Mouse (Mus musculus) heart, embryonic 13.5 days (tissue): ENCODE data around the gene Il6st. TPM values are rescaled to one million over a fixed set of nuclear protein-coding genes. Genes with fewer than 3 reads are reported as not detected.

Source experiments
- ATAC-seq: fragments of 200-750 bp; cut with Nextera tagmentation; 2 replicates; pipeline ENCODE4 v1.8.0; 2017; ENCODE audit warnings: moderate TSS enrichment; ENCODE audit not compliant: insufficient number of reproducible peaks, low FRiP score, low TSS enrichment; ENCODE audit errors: extremely low read depth
- H3K27ac ChIP-seq: fragments of 300-500 bp; sonication (generic); replicated peaks from 2 replicates; pipeline ENCODE4 v1.5.1; 2015; ENCODE audit warnings: moderate library complexity, mild to moderate bottlenecking, inconsistent platforms
- H3K27me3 ChIP-seq: fragments of 300-500 bp; sonication (generic); replicated peaks from 2 replicates; pipeline ENCODE4 v1.6.1; 2015; ENCODE audit warnings: mild to moderate bottlenecking, inconsistent platforms
- H3K36me3 ChIP-seq: fragments of 300-500 bp; sonication (generic); 2 replicates; pipeline ENCODE4 v1.6.1; 2015; ENCODE audit warnings: mild to moderate bottlenecking, inconsistent platforms
- H3K4me1 ChIP-seq: fragments of 300-500 bp; sonication (generic); 2 replicates; pipeline ENCODE4 v1.6.1; 2015; ENCODE audit warnings: inconsistent platforms
- H3K4me2 ChIP-seq: fragments of 300-500 bp; sonication (generic); 2 replicates; pipeline ENCODE4 v1.6.1; 2015; ENCODE audit warnings: inconsistent platforms, mild to moderate bottlenecking, moderate library complexity
- H3K4me3 ChIP-seq: fragments of 300-500 bp; sonication (generic); 2 replicates; pipeline ENCODE4 v1.5.1; 2015; ENCODE audit warnings: moderate library complexity, mild to moderate bottlenecking, inconsistent platforms
- H3K9ac ChIP-seq: fragments of 300-500 bp; sonication (generic); 2 replicates; pipeline ENCODE4 v1.6.1; 2015; ENCODE audit warnings: inconsistent platforms, mild to moderate bottlenecking, moderate library complexity
- H3K9me3 ChIP-seq: fragments of 300-500 bp; sonication (generic); 2 replicates; pipeline ENCODE4 v1.6.1; 2016; ENCODE audit warnings: inconsistent platforms
- WGBS: fragments of 180-500 bp; shearing (Covaris S2); methylation state at CpG from one replicate; pipeline ENCODE4 v1.1.7; 2015; ENCODE audit warnings: mixed read lengths; 5-methylcytosine and 5-hydroxymethylcytosine counted together
- polyA plus RNA-seq: library from polyadenylated mRNA; unstranded; fragments of >200 nt; fragmentation: Nextera tagmentation; extraction: Ambion mirVana; gene quantifications from 2 replicates; pipeline ENCODE4 v1.2.1, GENCODE M21; 2015

The Il6st gene
- polyA plus RNA-seq, 1 experiment from 2014 or later = 42.1 TPM

DNA sequence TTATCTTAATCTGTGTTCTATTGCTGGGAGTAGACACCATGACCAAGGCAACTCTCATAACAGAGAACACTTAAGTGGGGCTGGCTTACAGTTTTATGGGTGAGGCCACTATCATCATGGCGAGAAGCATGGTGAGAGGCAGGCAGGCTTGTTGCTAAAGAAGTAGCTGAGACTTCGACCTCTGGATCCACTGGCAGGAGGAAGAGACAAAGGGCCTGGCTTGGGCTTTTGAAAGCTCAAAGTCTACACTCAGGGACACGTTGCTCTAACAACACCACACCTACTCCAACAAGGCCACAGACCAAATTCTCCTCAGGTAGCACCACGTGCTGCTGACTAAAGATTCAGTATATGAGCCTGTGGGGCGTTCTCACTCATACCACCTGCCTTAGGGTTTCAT, 22.4 kb downstream of the Il6st start:
- WGBS = 96% methylated on average over 5 of the region's 5 CpGs
- peaks cover 94% of the 10 kb centered on the region for H3K36me3 ChIP-seq
- H3K27me3 ChIP-seq = no peaks in the 10 kb centered on the region
- no peak overlapping the region for H3K27ac ChIP-seq
- no peak overlapping the region for H3K4me3 ChIP-seq
- no peak overlapping the region for H3K4me2 ChIP-seq
- no peak for ATAC-seq
- no peak overlapping the region for H3K9ac ChIP-seq
- H3K9me3 ChIP-seq = no peaks in the 10 kb centered on the region
- H3K4me1 ChIP-seq = no peaks in the 10 kb centered on the region

DNA sequence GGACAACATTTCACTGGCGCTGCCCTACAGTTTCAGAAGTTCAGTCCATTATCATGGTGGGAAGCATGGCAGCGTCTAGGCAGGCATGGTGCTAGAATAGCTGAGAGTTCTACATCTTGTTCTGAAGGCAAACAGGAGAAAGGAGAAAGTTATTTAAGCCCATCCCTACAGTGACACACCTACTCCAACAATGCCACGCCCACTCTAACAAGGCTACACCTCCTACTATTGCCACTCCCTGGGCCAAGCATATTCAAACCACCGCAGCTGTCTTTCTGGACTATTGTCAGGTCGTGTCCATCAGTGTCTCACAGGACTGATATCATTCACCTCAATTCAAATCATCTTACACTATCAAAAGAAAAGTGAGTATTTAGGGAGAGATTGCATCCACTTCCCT, 22.8 kb downstream of the Il6st start:
- H3K9ac ChIP-seq = no peak overlapping the region
- no peaks in the 10 kb centered on the region for H3K9me3 ChIP-seq
- H3K4me3 ChIP-seq = no peak overlapping the region
- ATAC-seq = no peak
- no peaks in the 10 kb centered on the region for H3K27me3 ChIP-seq
- 91% methylated on average over 5 of the region's 5 CpGs for WGBS
- H3K27ac ChIP-seq = no peak overlapping the region
- peaks cover 94% of the 10 kb centered on the region for H3K36me3 ChIP-seq
- no peak overlapping the region for H3K4me2 ChIP-seq
- 0 out of 2 replicates have a peak, but pooled peaks cover 4% of the 10 kb centered on the region for H3K4me1 ChIP-seq

DNA sequence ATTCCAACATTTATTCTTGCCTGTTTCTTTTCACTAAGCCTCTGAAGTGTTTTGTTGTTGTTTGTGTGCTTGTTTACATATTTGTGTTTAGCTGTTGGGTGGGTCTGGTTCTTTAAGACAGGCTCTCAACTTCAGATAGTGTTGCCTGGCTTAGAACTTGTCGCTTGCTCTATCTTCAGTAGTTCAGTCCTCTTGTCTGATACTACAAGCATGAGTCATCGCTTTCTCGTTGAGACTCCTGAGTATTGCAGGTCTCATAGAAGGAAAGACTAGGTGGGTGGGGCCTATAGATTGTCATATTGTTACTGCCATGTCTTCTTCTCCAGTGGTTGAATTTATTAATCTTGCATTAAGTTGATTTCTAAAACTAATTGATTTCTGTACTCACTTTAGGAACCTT, 26.2 kb downstream of the Il6st start:
- H3K36me3 ChIP-seq = peaks cover 92% of the 10 kb centered on the region
- H3K9me3 ChIP-seq = no peaks in the 10 kb centered on the region
- H3K27me3 ChIP-seq = no peaks in the 10 kb centered on the region
- no peak overlapping the region for H3K27ac ChIP-seq
- H3K4me2 ChIP-seq = no peak overlapping the region
- peaks cover 8% of the 10 kb centered on the region for H3K4me1 ChIP-seq
- no peak overlapping the region for H3K9ac ChIP-seq
- WGBS = 58% methylated on average over 3 of the region's 3 CpGs
- ATAC-seq = no peak
- H3K4me3 ChIP-seq = no peak overlapping the region

DNA sequence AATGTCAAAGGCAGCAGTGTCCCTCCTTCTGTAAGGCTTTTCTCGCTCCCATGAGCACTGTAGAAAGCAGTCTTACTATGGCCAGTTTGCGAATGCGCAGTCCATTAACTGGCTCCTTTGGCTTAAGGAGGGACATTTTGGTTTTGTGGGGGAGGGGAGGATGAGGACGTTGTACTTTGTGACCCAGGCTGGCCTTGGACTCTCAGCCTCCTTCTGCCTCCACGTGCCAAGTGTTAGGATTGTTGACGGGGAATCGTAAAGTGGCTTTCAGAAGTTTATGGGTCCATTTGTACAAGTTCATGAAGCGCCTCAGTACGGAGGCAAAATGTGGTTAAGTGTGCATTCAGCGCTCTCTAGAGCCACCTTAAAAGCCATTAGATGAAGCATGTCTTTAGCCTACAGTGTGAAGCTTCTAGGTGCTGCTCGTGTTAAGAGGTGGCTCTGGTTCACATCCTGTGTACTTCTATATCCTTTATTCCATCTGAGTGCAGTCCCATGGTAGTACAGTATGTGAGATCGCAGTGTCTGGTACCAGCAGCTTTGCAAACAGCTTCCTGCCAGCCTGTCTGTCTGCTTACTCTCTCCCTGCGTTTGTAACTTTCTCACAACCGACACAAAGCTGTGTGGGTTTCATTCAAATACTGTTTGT, 27.9 kb downstream of the Il6st start:
- Histone ChIP-seq H3K4me2 (no peak overlapping the region), H3K9me3 (no peaks in the 10 kb centered on the region), H3K27ac (no peak overlapping the region), H3K4me1 (peaks cover 8% of the 10 kb centered on the region), H3K36me3 (peaks cover 90% of the 10 kb centered on the region), H3K9ac (no peak overlapping the region), H3K27me3 (no peaks in the 10 kb centered on the region), H3K4me3 (no peak overlapping the region)
- 82% methylated on average over 14 of the region's 14 CpGs for WGBS
- ATAC-seq = no peak

- no peak for ATAC-seq
- H3K27me3 ChIP-seq = no peaks in the 10 kb centered on the region
- H3K27ac ChIP-seq = no peak overlapping the region
- 26% methylated on average over 1 of the region's 1 CpGs for WGBS
- no peak overlapping the region for H3K4me3 ChIP-seq
- no peak overlapping the region for H3K4me2 ChIP-seq
- no peak overlapping the region for H3K9ac ChIP-seq
- H3K9me3 ChIP-seq = no peaks in the 10 kb centered on the region
- H3K36me3 ChIP-seq = peaks cover 90% of the 10 kb centered on the region
- peaks cover 8% of the 10 kb centered on the region for H3K4me1 ChIP-seq
These were observed 28.4 kb downstream of the Il6st start for GRCm38 (mm10) chr13:112492285-112492678.

DNA sequence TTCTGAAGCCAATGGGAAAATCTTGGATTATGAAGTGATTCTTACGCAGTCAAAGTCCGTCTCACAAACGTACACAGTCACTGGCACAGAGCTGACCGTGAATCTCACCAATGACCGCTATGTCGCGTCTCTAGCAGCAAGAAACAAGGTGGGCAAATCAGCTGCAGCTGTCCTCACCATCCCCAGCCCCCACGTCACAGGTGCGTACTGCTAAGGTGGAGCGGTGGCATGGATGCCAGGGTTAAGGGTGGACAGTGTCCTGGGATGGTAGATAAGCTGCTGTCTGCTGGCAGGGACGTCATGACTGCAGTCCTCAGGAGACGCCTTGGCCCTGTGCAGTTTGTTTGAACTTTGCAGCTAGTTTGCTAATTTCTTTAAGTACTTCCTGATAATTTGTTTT, 30.7 kb downstream of the Il6st start:
- peaks cover 92% of the 10 kb centered on the region for H3K36me3 ChIP-seq
- no peak overlapping the region for H3K4me3 ChIP-seq
- H3K4me1 ChIP-seq = peaks cover 8% of the 10 kb centered on the region
- H3K27ac ChIP-seq = no peak overlapping the region
- H3K27me3 ChIP-seq = no peaks in the 10 kb centered on the region
- no peak overlapping the region for H3K9ac ChIP-seq
- WGBS = 86% methylated on average over 12 of the region's 12 CpGs
- H3K9me3 ChIP-seq = no peaks in the 10 kb centered on the region
- no peak for ATAC-seq
- no peak overlapping the region for H3K4me2 ChIP-seq

DNA sequence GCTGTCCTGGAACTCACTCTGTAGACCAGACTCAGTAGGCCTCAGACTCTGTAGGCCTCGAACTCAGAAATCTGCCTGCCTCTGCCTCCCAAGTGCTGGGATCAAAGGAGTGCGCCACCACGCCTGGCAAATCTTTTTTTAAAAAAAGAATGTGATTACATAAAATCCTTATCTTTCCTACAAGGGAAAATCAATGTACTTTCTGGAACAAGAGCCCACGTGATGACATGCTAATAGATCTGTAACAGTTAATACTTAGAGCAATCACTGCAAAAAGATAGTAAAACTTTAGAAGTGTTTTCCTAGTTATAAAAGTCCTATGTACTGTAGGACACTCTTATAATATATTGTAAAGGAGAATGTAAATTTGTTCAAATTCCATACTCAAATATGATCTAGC, 36.2 kb downstream of the Il6st start:
- WGBS = 84% methylated on average over 4 of the region's 4 CpGs
- H3K9me3 ChIP-seq = no peaks in the 10 kb centered on the region
- H3K27ac ChIP-seq = no peak overlapping the region
- no peak overlapping the region for H3K9ac ChIP-seq
- peaks cover 95% of the 10 kb centered on the region for H3K36me3 ChIP-seq
- no peak overlapping the region for H3K4me2 ChIP-seq
- ATAC-seq = no peak
- H3K4me1 ChIP-seq = no peaks in the 10 kb centered on the region
- no peak overlapping the region for H3K4me3 ChIP-seq
- no peaks in the 10 kb centered on the region for H3K27me3 ChIP-seq

DNA sequence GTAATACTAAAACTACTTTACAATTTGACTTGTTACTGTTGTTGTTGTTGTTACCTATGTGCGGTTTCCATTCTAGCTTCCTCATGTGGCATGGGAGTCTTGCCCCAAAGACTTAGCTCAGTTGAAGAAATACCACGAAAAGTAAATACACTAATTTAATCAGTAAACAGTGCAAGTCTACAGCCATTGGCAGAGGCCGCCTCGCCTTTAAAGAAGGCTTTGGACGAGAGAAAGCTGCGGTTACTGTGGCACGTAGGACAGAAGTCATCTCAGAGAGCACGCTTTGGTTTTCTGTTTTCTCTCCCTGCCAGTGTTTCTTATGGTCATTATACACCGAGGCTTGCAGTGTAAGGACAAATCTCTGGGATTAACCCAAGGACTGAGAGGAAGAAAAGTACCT, 36.6 kb downstream of the Il6st start:
- no peak for ATAC-seq
- Histone ChIP-seq H3K9me3 (no peaks in the 10 kb centered on the region), H3K9ac (no peak overlapping the region), H3K4me1 (no peaks in the 10 kb centered on the region), H3K36me3 (peaks cover 95% of the 10 kb centered on the region), H3K27ac (no peak overlapping the region), H3K4me2 (no peak overlapping the region), H3K4me3 (no peak overlapping the region), H3K27me3 (no peaks in the 10 kb centered on the region)
- WGBS = 88% methylated on average over 9 of the region's 9 CpGs

DNA sequence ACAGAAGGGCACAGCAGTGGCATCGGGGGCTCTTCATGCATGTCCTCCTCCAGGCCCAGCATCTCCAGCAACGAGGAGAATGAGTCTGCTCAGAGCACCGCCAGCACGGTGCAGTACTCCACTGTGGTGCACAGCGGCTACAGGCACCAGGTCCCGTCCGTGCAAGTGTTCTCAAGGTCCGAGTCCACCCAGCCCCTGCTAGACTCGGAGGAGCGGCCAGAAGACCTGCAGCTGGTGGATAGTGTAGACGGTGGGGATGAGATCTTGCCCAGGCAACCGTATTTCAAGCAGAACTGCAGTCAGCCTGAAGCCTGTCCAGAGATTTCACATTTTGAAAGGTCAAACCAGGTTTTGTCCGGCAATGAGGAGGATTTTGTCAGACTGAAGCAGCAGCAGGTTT, 40.0 kb downstream of the Il6st start:
- H3K9me3 ChIP-seq = no peaks in the 10 kb centered on the region
- peaks cover 89% of the 10 kb centered on the region for H3K36me3 ChIP-seq
- no peak overlapping the region for H3K27ac ChIP-seq
- 88% methylated on average over 13 of the region's 13 CpGs for WGBS
- no peak overlapping the region for H3K4me3 ChIP-seq
- no peak overlapping the region for H3K4me2 ChIP-seq
- H3K9ac ChIP-seq = no peak overlapping the region
- no peaks in the 10 kb centered on the region for H3K4me1 ChIP-seq
- no peak for ATAC-seq
- H3K27me3 ChIP-seq = no peaks in the 10 kb centered on the region

DNA sequence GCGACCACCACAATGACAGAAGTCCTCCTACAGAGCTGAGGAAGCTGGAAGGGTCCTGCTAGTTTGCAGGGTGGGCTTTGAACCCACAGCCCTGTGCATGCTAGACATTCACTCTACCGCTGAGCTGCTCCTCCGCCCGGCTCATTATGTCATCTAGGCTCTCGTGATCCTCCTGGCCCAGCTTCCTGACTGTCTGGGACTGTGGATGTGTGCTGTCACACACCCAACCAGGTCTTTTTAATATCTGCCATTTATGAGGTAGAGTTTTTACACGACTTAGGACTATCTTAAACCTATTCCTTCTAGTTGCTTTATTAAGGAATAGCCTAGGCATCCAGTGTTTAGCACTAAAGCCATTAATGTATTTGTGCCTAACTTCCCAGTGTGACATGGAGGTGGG, 41.6 kb downstream of the Il6st start:
- no peak overlapping the region for H3K4me2 ChIP-seq
- H3K4me1 ChIP-seq = no peaks in the 10 kb centered on the region
- H3K27ac ChIP-seq = no peak overlapping the region
- H3K4me3 ChIP-seq = no peak overlapping the region
- no peaks in the 10 kb centered on the region for H3K27me3 ChIP-seq
- WGBS = 84% methylated on average over 6 of the region's 6 CpGs
- H3K9ac ChIP-seq = no peak overlapping the region
- ATAC-seq = no peak
- peaks cover 74% of the 10 kb centered on the region for H3K36me3 ChIP-seq
- H3K9me3 ChIP-seq = no peaks in the 10 kb centered on the region

GRCm38 (mm10) chr13:112506766-112507165, 42.9 kb downstream of the Il6st start:
- ATAC-seq = no peak
- no peak overlapping the region for H3K4me3 ChIP-seq
- no peaks in the 10 kb centered on the region for H3K9me3 ChIP-seq
- peaks cover 61% of the 10 kb centered on the region for H3K36me3 ChIP-seq
- H3K9ac ChIP-seq = no peak overlapping the region
- H3K4me2 ChIP-seq = no peak overlapping the region
- H3K27ac ChIP-seq = no peak overlapping the region
- H3K4me1 ChIP-seq = peaks cover 12% of the 10 kb centered on the region
- H3K27me3 ChIP-seq = no peaks in the 10 kb centered on the region
- WGBS = 81% methylated on average over 13 of the region's 13 CpGs

GRCm38 (mm10) chr13:112507691-112508090, 43.8 kb downstream of the Il6st start:
- no peak overlapping the region for H3K4me2 ChIP-seq
- H3K9me3 ChIP-seq = no peaks in the 10 kb centered on the region
- peaks cover 53% of the 10 kb centered on the region for H3K36me3 ChIP-seq
- WGBS = 79% methylated on average over 13 of the region's 13 CpGs
- no peak for ATAC-seq
- no peak overlapping the region for H3K9ac ChIP-seq
- no peaks in the 10 kb centered on the region for H3K27me3 ChIP-seq
- peaks cover 13% of the 10 kb centered on the region for H3K4me1 ChIP-seq
- H3K27ac ChIP-seq = no peak overlapping the region
- H3K4me3 ChIP-seq = no peak overlapping the region
